Mouse (Mus musculus) CD4-positive, CD25-positive, alpha-beta regulatory T cell (primary cell): Measurements from ENCODE around the gene S100a9. TPM values are rescaled to one million over a fixed set of nuclear protein-coding genes. Genes with fewer than 3 reads are reported as not detected.

Source experiments
- polyA plus RNA-seq: library from polyadenylated mRNA; unstranded; fragments of 100-300 nt; shearing (Covaris generic); gene quantifications from one replicate; pipeline ENCODE4 v1.2.1, GENCODE M21; 2017

Gene S100a9
- not detected for polyA plus RNA-seq

GRCm38 (mm10) chr3:90695613-90696012 lies at the start of gene S100a9:
S100a9 (minus strand) TSS chr3:90695721.

DNA sequence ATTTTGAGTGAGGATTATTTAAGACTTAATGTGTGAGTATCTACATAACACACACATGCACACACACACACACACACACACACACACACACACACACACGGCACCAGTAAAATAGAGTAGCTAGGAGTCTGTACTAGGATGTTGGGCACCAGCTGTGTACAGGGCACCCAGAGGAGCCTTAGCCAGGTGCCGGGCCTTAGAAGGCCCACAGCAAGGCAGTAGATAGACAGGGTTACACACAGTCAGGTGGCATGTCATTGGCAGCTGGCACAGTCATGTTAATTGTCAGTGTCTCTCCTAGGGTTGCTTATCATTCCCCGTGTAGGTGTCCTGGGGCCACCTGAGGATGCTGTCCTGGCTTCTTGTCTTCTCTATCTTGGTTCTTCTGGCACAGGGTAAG lies 31.1 kb upstream of the S100a9 start, which contains the start of gene Pglyrp4:
Pglyrp4 (plus strand) TSS at position 301 of the 400 bp plus-strand sequence.

GRCm38 (mm10) chr3:90668846-90669245 lies 26.7 kb downstream of the S100a9 start, which contains the start of gene S100a8:
S100a8 (plus strand) TSS chr3:90668978.

DNA sequence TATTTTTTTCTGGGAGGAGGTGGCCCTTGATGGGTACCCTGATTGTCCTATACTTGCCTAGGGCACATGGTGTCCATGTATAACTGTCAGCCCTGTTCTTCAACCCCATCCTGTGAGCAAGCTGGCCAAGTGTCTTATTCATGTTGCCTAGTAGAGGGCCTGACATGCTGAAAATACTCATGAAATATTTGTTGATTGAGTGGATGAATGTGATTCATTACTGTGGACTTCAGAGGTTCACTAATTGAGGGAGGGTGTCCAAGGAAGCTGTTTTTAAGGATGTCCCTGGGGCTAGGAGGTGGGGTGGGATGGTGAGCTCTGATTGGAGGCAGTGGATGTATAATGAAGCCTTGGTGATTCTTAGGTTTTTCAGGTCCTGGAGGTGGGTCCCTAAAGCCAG lies 41.8 kb downstream of the S100a9 start, which contains the start of gene S100a7a:
S100a7a (plus strand) TSS at position 301 of the 400 bp plus-strand sequence.

Other genes starting within 250 kb of the S100a9 start
- not detected for gene Npr1, start 229.9 kb downstream of the S100a9 start, polyA plus RNA-seq
- 102 TPM for gene Ilf2, start 219.6 kb downstream of the S100a9 start, polyA plus RNA-seq
- 107 TPM for gene Snapin, start 204.7 kb downstream of the S100a9 start, polyA plus RNA-seq
- gene Chtop, start 186.2 kb downstream of the S100a9 start, polyA plus RNA-seq = 166 TPM
- gene S100a1, start 181.3 kb downstream of the S100a9 start, polyA plus RNA-seq = 3.4 TPM
- 133 TPM for gene S100a13, start 181.3 kb downstream of the S100a9 start, polyA plus RNA-seq
- gene S100a14, start 168.9 kb downstream of the S100a9 start, polyA plus RNA-seq = not detected
- gene S100a16, start 158.5 kb downstream of the S100a9 start, polyA plus RNA-seq = 0.30 TPM
- gene S100a3, start 135.1 kb downstream of the S100a9 start, polyA plus RNA-seq = 1.3 TPM
- 0.85 TPM for gene S100a2, start 105.5 kb downstream of the S100a9 start, polyA plus RNA-seq
- not detected for gene Gm42674, start 93.8 kb downstream of the S100a9 start, polyA plus RNA-seq
- 89.2 TPM for gene S100a4, start 92.0 kb downstream of the S100a9 start, polyA plus RNA-seq
- not detected for gene S100a5, start 87.2 kb downstream of the S100a9 start, polyA plus RNA-seq
- 126 TPM for gene S100a6, start 82.8 kb downstream of the S100a9 start, polyA plus RNA-seq
- not detected for gene S100a7a, start 41.7 kb downstream of the S100a9 start, polyA plus RNA-seq
- gene S100a8, start 26.7 kb downstream of the S100a9 start, polyA plus RNA-seq = not detected
- gene Pglyrp4, start 31.2 kb upstream of the S100a9 start, polyA plus RNA-seq = not detected
- not detected for gene Gm5849, start 82.2 kb upstream of the S100a9 start, polyA plus RNA-seq